Mouse (Mus musculus) ES-Bruce4 (cell line): ENCODE results near the gene Erc2. TPM values are rescaled to one million over a fixed set of nuclear protein-coding genes. Genes with fewer than 3 reads are reported as not detected.

Experiments used
- H3K27ac ChIP-seq: 2 replicates; pipeline ENCODE4 v1.5.1; 2012; ENCODE audit warnings: low read length, inconsistent platforms; ENCODE audit not compliant: insufficient read depth
- H3K27me3 ChIP-seq: 2 replicates; pipeline ENCODE4 v1.6.1; 2012; ENCODE audit warnings: mild to moderate bottlenecking, low read length, inconsistent platforms; ENCODE audit not compliant: control insufficient read depth, poor library complexity, insufficient read depth, severe bottlenecking
- H3K36me3 ChIP-seq: 2 replicates; pipeline ENCODE4 v1.6.1; 2012; ENCODE audit warnings: inconsistent platforms, mild to moderate bottlenecking, low read length, moderate library complexity; ENCODE audit not compliant: control insufficient read depth, poor library complexity, insufficient read depth, severe bottlenecking
- H3K4me1 ChIP-seq: one replicate; pipeline ENCODE4 v1.8.1; 2011; ENCODE audit warnings: low read length; ENCODE audit not compliant: control insufficient read depth, insufficient read depth
- H3K4me3 ChIP-seq: 2 replicates; pipeline ENCODE4 v1.5.1; 2011; ENCODE audit warnings: low read depth, mild to moderate bottlenecking, low read length
- H3K9ac ChIP-seq: 2 replicates; pipeline ENCODE4 v1.6.1; 2012; ENCODE audit warnings: low read depth, mild to moderate bottlenecking, inconsistent platforms; ENCODE audit not compliant: poor library complexity, severe bottlenecking
- H3K9me3 ChIP-seq: replicated peaks from 2 replicates; pipeline ENCODE4 v1.6.1; 2012; ENCODE audit warnings: mild to moderate bottlenecking, low read length, inconsistent platforms; ENCODE audit not compliant: control insufficient read depth, poor library complexity, insufficient read depth, severe bottlenecking
- CTCF ChIP-seq: IDR thresholded peaks from one replicate; pipeline ENCODE4 v1.8.1; 2011; ENCODE audit warnings: low read depth, low read length
- EP300 ChIP-seq: IDR thresholded peaks from 2 replicates; pipeline ENCODE4 v1.6.1; 2011; ENCODE audit warnings: low read depth, low read length; ENCODE audit not compliant: insufficient read depth
- POLR2A ChIP-seq: IDR thresholded peaks from one replicate; pipeline ENCODE4 v1.8.1; 2011; ENCODE audit warnings: low read length; ENCODE audit not compliant: insufficient read depth
- polyA plus RNA-seq: library from polyadenylated mRNA; stranded (reverse); fragments of >200 nt; gene quantifications from 2 replicates; pipeline ENCODE4 v1.2.4, GENCODE M21; 2011; ENCODE audit warnings: low read depth; ENCODE audit not compliant: missing spikeins, insufficient read depth, insufficient read length

Gene Erc2
- polyA plus RNA-seq, 1 experiment = 10.0 TPM

DNA sequence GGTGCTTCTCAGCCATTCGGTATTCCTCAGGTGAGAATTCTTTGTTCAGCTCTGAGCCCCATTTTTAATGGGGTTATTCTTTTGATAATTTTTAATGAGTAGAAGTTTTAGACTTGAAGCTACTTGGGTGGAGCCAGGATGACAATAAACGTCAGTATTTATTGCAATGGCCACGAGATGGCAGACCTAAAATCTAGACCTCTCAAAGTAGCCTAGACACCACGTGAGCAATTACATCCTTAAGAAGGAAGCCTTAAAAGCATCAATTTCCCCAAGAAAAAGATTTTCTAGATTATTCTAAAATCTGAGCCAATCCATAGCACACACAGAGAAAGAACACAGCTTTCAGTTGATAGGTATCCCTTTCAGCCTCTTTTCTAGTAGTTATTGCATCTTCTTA, 640.5 kb downstream of the Erc2 start:
- Histone ChIP-seq H3K9ac (no peak overlapping the region), H3K4me1 (no peaks in the 10 kb centered on the region), H3K36me3 (no peaks in the 10 kb centered on the region), H3K27me3 (no peaks in the 10 kb centered on the region), H3K4me3 (no peak overlapping the region), H3K9me3 (no peaks in the 10 kb centered on the region), H3K27ac (no peak overlapping the region)
- TF ChIP-seq EP300 = no peak
- no peak for TF ChIP-seq CTCF
- no peak for TF ChIP-seq POLR2A

DNA sequence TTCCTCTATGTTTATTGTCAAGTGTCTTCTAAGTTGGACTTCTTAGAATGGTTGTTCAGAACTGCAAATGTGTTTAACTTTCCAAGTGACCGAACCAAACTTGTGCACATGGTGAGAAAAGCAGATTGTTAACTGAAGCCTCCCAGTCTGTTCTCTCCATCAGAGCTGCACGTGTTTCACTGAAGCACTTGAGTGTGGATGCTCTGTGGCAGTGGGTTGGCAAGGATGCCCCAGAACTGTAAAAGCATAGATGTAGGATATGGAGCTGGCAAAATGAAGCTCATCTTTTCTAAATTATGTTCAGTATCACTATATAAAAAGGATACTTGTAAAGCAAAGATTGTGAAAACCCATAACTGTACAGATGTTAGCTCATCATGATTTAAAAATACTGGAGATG, 645.1 kb downstream of the Erc2 start:
- no peaks in the 10 kb centered on the region for H3K4me1 ChIP-seq
- no peaks in the 10 kb centered on the region for H3K27me3 ChIP-seq
- no peak overlapping the region for H3K27ac ChIP-seq
- TF ChIP-seq POLR2A (no peak), EP300 (no peak), CTCF (no peak)
- H3K4me3 ChIP-seq = no peak overlapping the region
- no peaks in the 10 kb centered on the region for H3K36me3 ChIP-seq
- no peak overlapping the region for H3K9ac ChIP-seq
- no peaks in the 10 kb centered on the region for H3K9me3 ChIP-seq

DNA sequence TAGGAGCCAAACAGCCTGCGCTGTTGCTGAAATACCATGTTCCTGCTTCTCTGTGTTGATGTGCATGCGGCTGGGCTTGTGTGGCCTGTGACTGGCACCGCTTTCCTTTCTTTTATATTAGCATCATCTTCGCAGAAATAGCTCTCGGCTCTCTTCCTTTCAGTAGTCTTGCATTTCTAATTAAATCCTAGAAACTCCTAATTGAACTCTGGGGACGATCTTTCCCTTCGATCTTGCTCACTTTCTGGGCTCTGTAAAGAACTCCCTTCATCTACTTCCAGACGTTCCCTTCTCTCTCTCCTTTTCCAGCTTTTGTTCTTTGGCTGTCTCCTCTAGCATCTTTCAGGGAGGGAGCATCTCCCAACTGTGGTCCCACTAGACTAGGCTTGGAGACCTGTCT, 649.6 kb downstream of the Erc2 start:
- H3K9me3 ChIP-seq = no peaks in the 10 kb centered on the region
- H3K27me3 ChIP-seq = no peaks in the 10 kb centered on the region
- no peak overlapping the region for H3K4me3 ChIP-seq
- H3K27ac ChIP-seq = no peak overlapping the region
- H3K9ac ChIP-seq = no peak overlapping the region
- TF ChIP-seq EP300 = no peak
- no peak for TF ChIP-seq CTCF
- no peak for TF ChIP-seq POLR2A
- no peaks in the 10 kb centered on the region for H3K36me3 ChIP-seq
- H3K4me1 ChIP-seq = no peaks in the 10 kb centered on the region

DNA sequence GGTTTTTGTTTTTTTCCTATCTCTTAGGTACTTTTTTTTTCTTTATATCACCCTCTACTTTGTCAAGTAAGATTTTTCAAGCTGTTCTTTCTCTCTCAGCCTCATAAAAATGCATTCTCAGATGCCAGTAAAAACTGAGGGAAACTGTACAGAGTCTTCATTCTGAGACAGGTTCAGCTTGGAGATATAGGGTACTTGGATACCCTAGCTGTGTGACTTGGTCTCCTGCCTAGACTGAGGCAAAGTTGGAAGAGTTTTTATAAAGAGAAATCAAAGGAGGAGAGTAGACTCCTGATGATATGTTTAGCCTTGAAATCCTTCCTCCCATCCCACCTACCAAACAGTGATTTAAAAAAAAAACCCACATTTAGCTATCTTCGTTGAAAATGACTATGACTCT, 651.4 kb downstream of the Erc2 start:
- no peaks in the 10 kb centered on the region for H3K4me1 ChIP-seq
- H3K9me3 ChIP-seq = no peaks in the 10 kb centered on the region
- H3K27ac ChIP-seq = no peak overlapping the region
- H3K9ac ChIP-seq = no peak overlapping the region
- H3K27me3 ChIP-seq = no peaks in the 10 kb centered on the region
- TF ChIP-seq POLR2A = no peak
- no peak for TF ChIP-seq CTCF
- TF ChIP-seq EP300 = no peak
- H3K36me3 ChIP-seq = no peaks in the 10 kb centered on the region
- H3K4me3 ChIP-seq = no peak overlapping the region

DNA sequence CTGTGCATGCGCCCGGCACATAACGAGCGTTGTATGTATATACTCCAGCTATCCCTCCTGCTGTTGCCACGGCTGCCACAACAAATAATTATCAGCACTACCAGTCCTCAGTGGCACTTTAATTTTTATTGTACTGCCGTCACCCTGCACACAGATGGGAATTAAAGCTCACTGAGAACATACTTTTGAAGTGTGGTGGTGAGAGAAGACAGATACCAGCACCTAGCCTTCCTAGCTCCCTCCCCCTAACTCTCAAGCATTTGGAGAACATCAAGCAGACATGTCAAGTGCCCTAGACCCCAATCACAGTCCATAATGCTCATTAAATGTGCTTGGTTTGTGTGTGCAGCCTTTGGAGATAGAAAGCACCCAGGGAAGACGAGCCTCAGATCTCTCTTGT, 652.6 kb downstream of the Erc2 start:
- no peaks in the 10 kb centered on the region for H3K27me3 ChIP-seq
- no peak overlapping the region for H3K27ac ChIP-seq
- H3K4me3 ChIP-seq = no peak overlapping the region
- H3K4me1 ChIP-seq = no peaks in the 10 kb centered on the region
- H3K9me3 ChIP-seq = no peaks in the 10 kb centered on the region
- no peak overlapping the region for H3K9ac ChIP-seq
- TF ChIP-seq CTCF (no peak), POLR2A (no peak), EP300 (no peak)
- no peaks in the 10 kb centered on the region for H3K36me3 ChIP-seq

DNA sequence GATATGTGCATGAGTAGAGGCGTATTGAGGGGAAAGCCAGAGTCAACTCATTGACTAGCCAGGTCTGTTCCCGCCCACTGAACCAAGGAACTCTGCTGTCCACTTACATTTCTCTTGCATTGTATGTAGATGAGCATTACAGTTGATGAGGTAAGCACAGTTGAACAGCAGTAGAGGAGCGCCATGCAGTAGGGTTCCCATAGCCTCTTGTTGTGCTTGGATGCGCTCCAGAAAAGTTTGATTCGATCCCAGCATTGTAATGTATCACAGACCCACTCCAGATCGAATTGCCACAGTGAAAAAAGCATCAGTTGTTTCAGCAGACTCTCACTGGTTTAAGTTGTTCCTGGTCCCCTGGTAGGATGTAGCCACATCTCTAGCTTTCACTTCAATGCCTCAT, 656.7 kb downstream of the Erc2 start:
- no peak overlapping the region for H3K27ac ChIP-seq
- TF ChIP-seq CTCF (no peak), EP300 (no peak), POLR2A (no peak)

DNA sequence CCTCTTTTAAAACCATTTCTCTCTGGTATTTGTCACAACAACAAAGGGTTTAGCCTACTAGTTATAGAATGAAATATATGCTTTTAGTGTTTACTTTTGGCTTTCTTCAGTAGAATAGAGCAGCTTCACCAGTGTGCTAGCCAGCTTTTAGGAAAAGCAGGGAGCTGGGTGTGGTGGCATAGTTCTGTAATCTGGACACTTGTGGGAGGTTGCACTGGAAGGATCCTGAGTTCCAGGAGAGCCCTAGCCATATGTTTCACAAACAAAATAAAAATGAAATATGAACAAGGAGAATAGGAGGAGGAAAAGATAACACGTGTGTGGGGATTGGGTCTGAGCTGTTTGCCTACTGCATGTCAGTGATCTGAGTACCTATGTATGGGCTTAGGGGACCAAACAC, 658.1 kb downstream of the Erc2 start:
- H3K36me3 ChIP-seq = no peaks in the 10 kb centered on the region
- no peaks in the 10 kb centered on the region for H3K9me3 ChIP-seq
- no peaks in the 10 kb centered on the region for H3K4me1 ChIP-seq
- no peak overlapping the region for H3K9ac ChIP-seq
- H3K27ac ChIP-seq = no peak overlapping the region
- H3K27me3 ChIP-seq = no peaks in the 10 kb centered on the region
- no peak for TF ChIP-seq CTCF
- TF ChIP-seq POLR2A = no peak
- TF ChIP-seq EP300 = no peak
- H3K4me3 ChIP-seq = no peak overlapping the region

More for the DNA sequence above, 656.7 kb downstream of the Erc2 start:
- H3K36me3 ChIP-seq = no peaks in the 10 kb centered on the region
- no peaks in the 10 kb centered on the region for H3K9me3 ChIP-seq
- no peaks in the 10 kb centered on the region for H3K4me1 ChIP-seq
- H3K27me3 ChIP-seq = no peaks in the 10 kb centered on the region
- no peak overlapping the region for H3K4me3 ChIP-seq
- H3K9ac ChIP-seq = no peak overlapping the region
